Mouse (Mus musculus) 416B (cell line): ENCODE data around the gene Pgs1.

Experiments
- DNase-seq: peaks from one replicate; pipeline ENCODE4 v3.0.0; 2011; ENCODE audit warnings: low read depth

The Pgs1 gene

GRCm38 (mm10) chr11:117986126-117987031 is at the start of gene Pgs1:
Pgs1 (plus strand) TSS chr11:117986292.
- DNase-seq: peak; percentile 84

GRCm38 (mm10) chr11:117939004-117939730 is 46.9 kb upstream of the Pgs1 start:
- no peak for DNase-seq

- DNase-seq: peak; percentile 24
These were observed 46.3 kb upstream of the Pgs1 start for GRCm38 (mm10) chr11:117939741-117940285.

- DNase-seq: no peak
These were observed 45.2 kb upstream of the Pgs1 start for GRCm38 (mm10) chr11:117940881-117941280.

GRCm38 (mm10) chr11:117941325-117941834 is 44.7 kb upstream of the Pgs1 start:
- peak; percentile 80 for DNase-seq

- no peak for DNase-seq
These were observed 44.2 kb upstream of the Pgs1 start for GRCm38 (mm10) chr11:117941848-117942247.

- DNase-seq: no peak
These were observed 39.7 kb upstream of the Pgs1 start for GRCm38 (mm10) chr11:117946195-117946979.

GRCm38 (mm10) chr11:117946996-117947419 is 39.1 kb upstream of the Pgs1 start:
- no peak for DNase-seq

- DNase-seq: no peak
These were observed 36.5 kb upstream of the Pgs1 start for GRCm38 (mm10) chr11:117949392-117950091.

GRCm38 (mm10) chr11:117951391-117951790 is 34.7 kb upstream of the Pgs1 start:
- DNase-seq: no peak

- no peak for DNase-seq
These were observed 33.7 kb upstream of the Pgs1 start for GRCm38 (mm10) chr11:117952174-117952933.

- DNase-seq: peak; percentile 90
These were observed 32.0 kb upstream of the Pgs1 start for GRCm38 (mm10) chr11:117954094-117954493.

- DNase-seq: peak; percentile 50
These were observed 31.3 kb upstream of the Pgs1 start for GRCm38 (mm10) chr11:117954819-117955218.

- no peak for DNase-seq
These were observed 30.5 kb upstream of the Pgs1 start for GRCm38 (mm10) chr11:117955621-117956020.

- DNase-seq: peak; percentile 81
These were observed 27.9 kb upstream of the Pgs1 start for GRCm38 (mm10) chr11:117958197-117958596.

- DNase-seq: no peak
These were observed 26.9 kb upstream of the Pgs1 start for GRCm38 (mm10) chr11:117959166-117959565.

GRCm38 (mm10) chr11:117959741-117960381 is 26.2 kb upstream of the Pgs1 start:
- peak; percentile 60 for DNase-seq

- no peak for DNase-seq
These were observed 25.5 kb upstream of the Pgs1 start for GRCm38 (mm10) chr11:117960601-117961000.

GRCm38 (mm10) chr11:117962228-117963067 is 23.6 kb upstream of the Pgs1 start:
- DNase-seq: no peak
